In the genomic region with DNA sequence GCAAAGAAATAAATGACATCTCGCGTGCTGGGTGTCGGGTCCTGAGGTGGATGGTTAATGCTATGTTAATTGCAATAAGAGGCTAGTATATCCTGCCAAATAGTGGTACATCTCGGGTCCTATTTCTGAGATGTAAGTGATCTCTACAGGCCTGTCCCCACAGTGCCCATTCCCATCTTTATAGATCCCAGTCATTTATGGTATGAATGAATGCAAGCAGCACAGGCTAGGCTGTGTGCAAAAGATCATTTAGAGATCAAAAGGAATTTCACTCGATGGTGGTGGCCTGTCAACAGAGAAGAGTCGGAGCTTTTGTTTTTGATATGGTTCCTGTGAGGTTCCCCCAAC, we compare ENCODE assay signal across 9 mouse cellular contexts. TPM values are rescaled to one million over a fixed set of nuclear protein-coding genes. Genes with fewer than 3 reads are reported as not detected.
DNase-seq lines count a peak whose midpoint lies in the region; ATAC-seq and TF ChIP-seq lines count a peak whose summit lies in the region.
"Had no signal": no experiment of that assay in that cellular context is flagged by ENCODE, and none has a peak within 500 bp of the region (broad histone marks: within the 10 kb centered on the region; RNA-seq: fewer than 3 reads in every experiment).

No protein-coding gene starts in this region.

- no peak overlapping the region for H3K27ac ChIP-seq in kidney, embryonic 14.5 days (ENCODE audit: low read depth, low read length)
- H3K27ac ChIP-seq in kidney, adult 2 months (ENCODE audit: insufficient read depth, low read depth, low read length) = no peak overlapping the region
- no peak overlapping the region for H3K27ac ChIP-seq in brown adipose tissue, adult 24 weeks (replicated peaks; ENCODE audit: low read depth, low read length)
- H3K27ac ChIP-seq in hindbrain, embryonic 14.5 days = no peak overlapping the region
- H3K27ac ChIP-seq in midbrain, embryonic 14.5 days (replicated peaks; ENCODE audit: low read depth, low read length) = no peak overlapping the region

- H3K9me3 ChIP-seq in kidney, embryonic 14.5 days (ENCODE audit: control insufficient read depth, low read length) = no peaks in the 10 kb centered on the region
- H3K9me3 ChIP-seq in hindbrain, embryonic 14.5 days (ENCODE audit: control insufficient read depth, low read length) = no peaks in the 10 kb centered on the region
- H3K9me3 ChIP-seq in midbrain, embryonic 14.5 days (ENCODE audit: control insufficient read depth, low read length) = no peaks in the 10 kb centered on the region

- TF ChIP-seq POLR2A in kidney, adult 2 months (IDR thresholded peaks at IDR 0.05; ENCODE audit: low read depth, low read length) = no peak

- H3K36me3 ChIP-seq in kidney, embryonic 14.5 days (ENCODE audit: control insufficient read depth, insufficient read depth, low read length) = no peaks in the 10 kb centered on the region
- H3K36me3 ChIP-seq in kidney, adult 2 months (ENCODE audit: control insufficient read depth, insufficient read depth, low read length) = no peaks in the 10 kb centered on the region
- no peaks in the 10 kb centered on the region for H3K36me3 ChIP-seq in hindbrain, embryonic 14.5 days (replicated peaks; ENCODE audit: control insufficient read depth, insufficient read depth)
- no peaks in the 10 kb centered on the region for H3K36me3 ChIP-seq in midbrain, embryonic 14.5 days (ENCODE audit: control insufficient read depth, insufficient read depth, low read length)

- H3K4me2 ChIP-seq in kidney, embryonic 14.5 days (replicated peaks; ENCODE audit: low read depth, low read length) = peak overlapping the region; percentile 77
- H3K4me2 ChIP-seq in hindbrain, embryonic 14.5 days (replicated peaks) = peak overlapping the region; percentile 82
- peak overlapping the region; percentile 86 for H3K4me2 ChIP-seq in midbrain, embryonic 14.5 days (ENCODE audit: low read length)

- 17% methylated on average over 6 of the region's 6 CpGs for WGBS in kidney, embryonic 14.5 days
- WGBS in kidney, adult 2 months = 21% methylated on average over 6 of the region's 6 CpGs
- 18% methylated on average over 6 of the region's 6 CpGs for WGBS in hindbrain, embryonic 14.5 days
- WGBS in midbrain, embryonic 14.5 days = 26% methylated on average over 6 of the region's 6 CpGs

- peaks cover 5% of the 10 kb centered on the region; the same call in 1 of the 2 replicates for H3K4me1 ChIP-seq in kidney, embryonic 14.5 days (ENCODE audit: control insufficient read depth, insufficient read depth, low read length)
- no peaks in the 10 kb centered on the region; the same call in 1 of the 2 replicates for H3K4me1 ChIP-seq in kidney, adult 2 months (ENCODE audit: control insufficient read depth, insufficient read depth, low read length)
- no peaks in the 10 kb centered on the region for H3K4me1 ChIP-seq in brown adipose tissue, adult 24 weeks (ENCODE audit: control insufficient read depth, insufficient read depth, insufficient read length, low read length)
- peaks cover 11% of the 10 kb centered on the region for H3K4me1 ChIP-seq in hindbrain, embryonic 14.5 days (replicated peaks; ENCODE audit: control insufficient read depth, insufficient read depth, low read length)
- H3K4me1 ChIP-seq in midbrain, embryonic 14.5 days (ENCODE audit: control insufficient read depth, insufficient read depth, low read length) = no peaks in the 10 kb centered on the region; the same call in 1 of the 2 replicates

- peak overlapping the region; percentile 64 for H3K4me3 ChIP-seq in kidney, embryonic 14.5 days (ENCODE audit: low read length)
- no peak overlapping the region; the same call in 1 of the 2 replicates for H3K4me3 ChIP-seq in kidney, adult 2 months (ENCODE audit: insufficient read depth, low read depth, low read length)
- H3K4me3 ChIP-seq in brown adipose tissue, adult 24 weeks (ENCODE audit: insufficient read depth, low read depth, low read length) = peak overlapping the region; percentile 71; the same call in 1 of the 2 replicates
- peak overlapping the region; percentile 85 for H3K4me3 ChIP-seq in hindbrain, embryonic 14.5 days (replicated peaks; ENCODE audit: low read length)
- peak overlapping the region; percentile 66 for H3K4me3 ChIP-seq in midbrain, embryonic 14.5 days (replicated peaks; ENCODE audit: low read depth, low read length)

- TF ChIP-seq CTCF in kidney, adult 2 months (conservative IDR thresholded peaks at IDR 0.05; ENCODE audit: insufficient read depth, insufficient read length, low read depth, low read length) = no peak

- no peak for DNase-seq in kidney, adult 2 months
- DNase-seq in hindbrain, embryonic 14.5 days (ENCODE audit: low spot score) = no peak
- no peak for DNase-seq in midbrain, embryonic 14.5 days
- DNase-seq in right cerebral cortex, adult 2 months (ENCODE audit: low spot score in 2 of 2) = no peak
- DNase-seq in thymus, adult 18-20 months = no peak
- DNase-seq in adrenal gland, postnatal 4 days (ENCODE audit: low spot score in 2 of 2) = no peak

- H3K27me3 ChIP-seq in kidney, embryonic 14.5 days (ENCODE audit: control insufficient read depth, insufficient read depth, low read length) = 0 out of 2 replicates have a peak, but pooled peaks cover 2% of the 10 kb centered on the region
- H3K27me3 ChIP-seq in kidney, adult 2 months (replicated peaks; ENCODE audit: control insufficient read depth, insufficient read depth, low read length) = no peaks in the 10 kb centered on the region
- no peaks in the 10 kb centered on the region for H3K27me3 ChIP-seq in hindbrain, embryonic 14.5 days (ENCODE audit: control insufficient read depth, insufficient read depth, low read length)
- no peaks in the 10 kb centered on the region for H3K27me3 ChIP-seq in midbrain, embryonic 14.5 days (ENCODE audit: control insufficient read depth, insufficient read depth, low read length)

- H3K9ac ChIP-seq in kidney, embryonic 14.5 days (ENCODE audit: low read depth, low read length) = peak overlapping the region; percentile 65; the same call in 1 of the 2 replicates
- peak overlapping the region; percentile 77 for H3K9ac ChIP-seq in hindbrain, embryonic 14.5 days
- peak overlapping the region; percentile 62 for H3K9ac ChIP-seq in midbrain, embryonic 14.5 days (replicated peaks; ENCODE audit: low read length)

- ATAC-seq in kidney, embryonic 14.5 days (ENCODE audit: low FRiP score, low TSS enrichment) = peak; percentile 22; the same call in 1 of the 2 replicates
- ATAC-seq in hindbrain, embryonic 14.5 days (ENCODE audit: low FRiP score) = 0 out of 2 replicates have a peak, but pooled peaks have one; percentile 9
- ATAC-seq in midbrain, embryonic 14.5 days (ENCODE audit: low FRiP score, low TSS enrichment) = peak; percentile 12; the same call in 1 of the 2 replicates

RNA-seq across cellular contexts. Expression of a gene that starts 0.8 kb away (rescaled TPM):
- polyA plus RNA-seq in kidney, embryonic 14.5 days (2014; fragmentation: Nextera tagmentation; extraction: Ambion mirVana) = 0.54 and 1.2 TPM in 2 replicates
- polyA plus RNA-seq in kidney, adult 2 months (2012; rRNA removed) = 0.11 TPM in 1 of 2 replicates, not detected in the other
- not detected in 2 replicates for polyA plus RNA-seq in brown adipose tissue, adult 24 weeks (2012; ENCODE audit: insufficient read depth, insufficient read length, missing spikeins)
- polyA plus RNA-seq in hindbrain, embryonic 14.5 days (2014; fragmentation: Nextera tagmentation; extraction: Ambion mirVana) = 2.8 and 3.2 TPM in 2 replicates
- 2.2 and 2.6 TPM in 2 replicates for polyA plus RNA-seq in midbrain, embryonic 14.5 days (2014; fragmentation: Nextera tagmentation; extraction: Ambion mirVana)
- total RNA-seq in adrenal gland, postnatal 4 days (2021) = 1 to 10 TPM; 3.1 to 4.3 TPM
- total RNA-seq: monocyte, adult 5-6 weeks had no signal

RNA-seq across cellular contexts. Expression of a gene that starts 31.6 kb away (rescaled TPM):
- 25.0 and 51.2 TPM in 2 replicates for polyA plus RNA-seq in kidney, embryonic 14.5 days (2014; fragmentation: Nextera tagmentation; extraction: Ambion mirVana)
- 10.4 and 11.4 TPM in 2 replicates for polyA plus RNA-seq in kidney, adult 2 months (2012; rRNA removed)
- polyA plus RNA-seq in brown adipose tissue, adult 24 weeks (2012; ENCODE audit: insufficient read depth, insufficient read length, missing spikeins) = 34.3 and 36.3 TPM in 2 replicates
- 47.8 and 49.3 TPM in 2 replicates for polyA plus RNA-seq in hindbrain, embryonic 14.5 days (2014; fragmentation: Nextera tagmentation; extraction: Ambion mirVana)
- polyA plus RNA-seq in midbrain, embryonic 14.5 days (2014; fragmentation: Nextera tagmentation; extraction: Ambion mirVana) = 39.8 and 55.0 TPM in 2 replicates
- total RNA-seq in adrenal gland, postnatal 4 days (2021) = 100 to 1,000 TPM; 144 to 150 TPM

RNA-seq across cellular contexts. Expression of a gene that starts 42.7 kb away (rescaled TPM):
- polyA plus RNA-seq in kidney, embryonic 14.5 days (2014; fragmentation: Nextera tagmentation; extraction: Ambion mirVana) = 25.3 and 29.2 TPM in 2 replicates
- 2.8 and 3.5 TPM in 2 replicates for polyA plus RNA-seq in kidney, adult 2 months (2012; rRNA removed)
- polyA plus RNA-seq in brown adipose tissue, adult 24 weeks (2012; ENCODE audit: insufficient read depth, insufficient read length, missing spikeins) = 3.4 and 5.9 TPM in 2 replicates
- polyA plus RNA-seq in hindbrain, embryonic 14.5 days (2014; fragmentation: Nextera tagmentation; extraction: Ambion mirVana) = 4.6 and 4.8 TPM in 2 replicates
- 2.7 and 4.4 TPM in 2 replicates for polyA plus RNA-seq in midbrain, embryonic 14.5 days (2014; fragmentation: Nextera tagmentation; extraction: Ambion mirVana)
- 10 to 100 TPM; 27.4 to 29.8 TPM for total RNA-seq in adrenal gland, postnatal 4 days (2021)

RNA-seq across cellular contexts. Expression of a gene that starts 50.7 kb away (rescaled TPM):
- polyA plus RNA-seq in kidney, embryonic 14.5 days (2014; fragmentation: Nextera tagmentation; extraction: Ambion mirVana) = 12.5 and 14.0 TPM in 2 replicates
- polyA plus RNA-seq in kidney, adult 2 months (2012; rRNA removed) = 2.7 and 3.1 TPM in 2 replicates
- 16.4 and 17.4 TPM in 2 replicates for polyA plus RNA-seq in brown adipose tissue, adult 24 weeks (2012; ENCODE audit: insufficient read depth, insufficient read length, missing spikeins)
- 5.2 and 9.6 TPM in 2 replicates for polyA plus RNA-seq in hindbrain, embryonic 14.5 days (2014; fragmentation: Nextera tagmentation; extraction: Ambion mirVana)
- polyA plus RNA-seq in midbrain, embryonic 14.5 days (2014; fragmentation: Nextera tagmentation; extraction: Ambion mirVana) = 5.7 and 6.3 TPM in 2 replicates
- total RNA-seq in adrenal gland, postnatal 4 days (2021) = 10 to 100 TPM; 19.4 to 20.9 TPM

RNA-seq across cellular contexts. Expression of a gene that starts 58.8 kb away (rescaled TPM):
- polyA plus RNA-seq in kidney, embryonic 14.5 days (2014; fragmentation: Nextera tagmentation; extraction: Ambion mirVana) = 10.8 and 14.6 TPM in 2 replicates
- not detected in 2 replicates for polyA plus RNA-seq in kidney, adult 2 months (2012; rRNA removed)
- not detected in 2 replicates for polyA plus RNA-seq in brown adipose tissue, adult 24 weeks (2012; ENCODE audit: insufficient read depth, insufficient read length, missing spikeins)
- polyA plus RNA-seq in hindbrain, embryonic 14.5 days (2014; fragmentation: Nextera tagmentation; extraction: Ambion mirVana) = 6.5 and 8.6 TPM in 2 replicates
- polyA plus RNA-seq in midbrain, embryonic 14.5 days (2014; fragmentation: Nextera tagmentation; extraction: Ambion mirVana) = 4.6 and 5.2 TPM in 2 replicates
- 1 to 10 TPM; 1.1 to 3.1 TPM for total RNA-seq in adrenal gland, postnatal 4 days (2021)
- total RNA-seq: monocyte, adult 5-6 weeks had no signal
